Mouse (Mus musculus) Patski (cell line): ENCODE data around the gene Tns4. TPM values are rescaled to one million over a fixed set of nuclear protein-coding genes. Genes with fewer than 3 reads are reported as not detected.

Experiments
- ATAC-seq: fragments of 100-300 bp; one replicate; pipeline ENCODE4 v1.8.0; 2021
- CTCF ChIA-PET: fragments of 350-600 bp; sonication (Branson Sonifier 250); formaldehyde crosslinking; loops from one replicate; lab custom pipeline; 2022; ENCODE audit warnings: inconsistent platforms; lab: Charles Lee
- POLR2A ChIA-PET: fragments of 350-600 bp; sonication (Branson Sonifier 250); formaldehyde crosslinking; loops from one replicate; lab custom pipeline; 2022; ENCODE audit warnings: antibody characterized with exemption, inconsistent platforms; lab: Charles Lee
- DNase-seq: peaks from one replicate; pipeline ENCODE4 v3.0.0-alpha.2; 2011; ENCODE audit warnings: low read depth, low spot score
- H3K27me3 ChIP-seq: fragments of 371-371 bp; one replicate; pipeline ENCODE4 v1.5.1; 2021
- CTCF ChIP-seq: fragments of 100-300 bp; IDR thresholded peaks from one replicate; pipeline ENCODE4 v1.5.1; 2021
- in situ Hi-C: fragments of 300-500 bp; cut with MboI; formaldehyde crosslinking; loops from 3 replicates; pipeline ENCODE4 v1.11.1; 2018; ENCODE audit warnings: low pct_unique_long_range_greater_than_20kb, mixed read lengths
- polyA plus RNA-seq: library from polyadenylated mRNA; unstranded; gene quantifications from one replicate; pipeline ENCODE4 v1.2.3, GENCODE M21; 2021

The Tns4 gene
- polyA plus RNA-seq, 1 experiment from 2014 or later = not detected

- in situ Hi-C loops = loop anchor here (10.0 kb wide), 1 partner anchor 203 kb away; no protein-coding TSS in a partner anchor
- DNase-seq (no peak), ATAC-seq (no peak)
- POLR2A ChIA-PET = no interaction called here
- TF ChIP-seq CTCF = no peak
- CTCF ChIA-PET = interaction anchor here (1.1 kb wide), 1 partner anchor 72 kb away, joined by 3 read pairs; no protein-coding TSS in a partner anchor
- H3K27me3 ChIP-seq = peaks cover 9% of the 10 kb centered on the region
Measured at GRCm38 (mm10) chr11:99117907-99118306, 28.8 kb upstream of the Tns4 start.

DNA sequence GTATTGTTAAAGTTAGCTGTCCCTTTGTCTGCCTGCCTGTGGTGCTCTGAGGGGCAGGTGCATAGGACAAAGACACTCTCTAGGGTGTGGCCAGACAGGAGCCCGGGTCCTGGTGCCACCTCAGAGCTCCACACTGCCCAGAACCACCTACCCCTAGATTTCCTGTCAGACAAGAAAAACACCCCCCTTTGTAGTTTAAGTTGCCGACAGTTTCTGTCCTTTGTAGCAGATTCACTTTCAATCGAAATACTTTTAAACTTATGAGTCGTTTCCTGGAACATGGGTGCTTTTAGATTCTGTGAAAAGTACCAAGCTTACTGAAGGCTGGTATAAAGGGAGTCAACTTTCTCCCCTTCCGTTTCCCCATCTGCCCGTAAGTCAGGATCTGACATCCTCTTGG is 26.8 kb upstream of the Tns4 start:
- ATAC-seq (no peak), DNase-seq (no peak)
- ChIA-PET POLR2A (no interaction called here), CTCF (interaction anchor here (2.6 kb wide), 1 partner anchor 50 kb away, joined by 7 read pairs; no protein-coding TSS in a partner anchor)
- H3K27me3 ChIP-seq = peaks cover 9% of the 10 kb centered on the region
- in situ Hi-C loops = loop anchor here (10.0 kb wide), 1 partner anchor 201 kb away; no protein-coding TSS in a partner anchor
- no peak for TF ChIP-seq CTCF

GRCm38 (mm10) chr11:99113111-99113510 is 24.0 kb upstream of the Tns4 start:
- DNase-seq (no peak), ATAC-seq (no peak)
- POLR2A ChIA-PET = no interaction called here
- peaks cover 9% of the 10 kb centered on the region for H3K27me3 ChIP-seq
- no peak for TF ChIP-seq CTCF
- CTCF ChIA-PET = interaction anchor here (1.2 kb wide), 1 partner anchor 45 kb away, joined by 3 read pairs; no protein-coding TSS in a partner anchor
- in situ Hi-C loops = loop anchor here (5.0 to 10.0 kb wide), 2 partner anchors 66 to 198 kb away; no protein-coding TSS in a partner anchor

DNA sequence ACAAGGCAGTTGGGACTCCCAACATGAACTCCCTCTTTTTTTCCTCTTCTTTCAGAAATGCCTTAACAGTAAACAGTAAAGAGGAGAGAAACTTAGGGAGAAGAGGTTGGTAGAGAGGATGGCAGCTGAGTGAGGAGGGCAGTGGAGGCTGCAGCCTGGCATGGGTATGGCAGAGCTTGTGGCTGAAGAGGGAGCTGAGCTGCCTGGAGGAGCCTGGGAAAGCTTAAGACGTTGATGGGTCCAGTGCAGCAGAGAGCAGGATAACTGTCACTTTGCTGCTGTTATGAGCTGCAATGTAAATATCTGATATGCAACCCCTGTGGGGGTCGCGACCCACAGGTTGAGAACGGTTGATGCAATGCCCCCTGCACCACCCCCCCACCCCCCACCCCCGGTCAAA is 23.6 kb upstream of the Tns4 start:
- POLR2A ChIA-PET = no interaction called here
- H3K27me3 ChIP-seq = peaks cover 9% of the 10 kb centered on the region
- CTCF ChIA-PET = interaction anchor here (1.2 kb wide), 1 partner anchor 44 kb away, joined by 3 read pairs; no protein-coding TSS in a partner anchor
- no peak for ATAC-seq
- no peak for DNase-seq
- TF ChIP-seq CTCF = no peak
- in situ Hi-C loops = loop anchor here (5.0 to 10.0 kb wide), 2 partner anchors 65 to 198 kb away; no protein-coding TSS in a partner anchor

DNA sequence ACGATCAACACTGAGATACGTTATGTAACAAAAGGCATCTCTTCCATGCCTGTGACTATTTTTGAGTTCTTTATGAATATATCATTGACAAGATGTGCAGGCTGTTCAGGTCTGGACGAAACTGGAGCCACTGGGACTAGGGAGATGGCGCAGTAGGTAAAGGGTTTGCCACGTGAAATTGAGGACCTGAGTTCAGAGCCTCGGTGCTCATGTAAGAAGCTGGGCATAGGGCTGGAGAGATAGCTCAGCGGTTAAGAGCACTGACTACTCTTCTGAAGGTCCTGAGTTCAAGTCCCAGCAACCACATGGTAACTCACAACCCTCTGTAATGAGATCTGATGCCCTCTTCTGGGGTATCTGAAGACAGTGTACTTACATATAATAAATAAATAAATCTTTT is 22.5 kb upstream of the Tns4 start:
- ATAC-seq (no peak), DNase-seq (no peak)
- in situ Hi-C loops = loop anchor here (5.0 to 10.0 kb wide), 2 partner anchors 64 to 197 kb away; no protein-coding TSS in a partner anchor
- TF ChIP-seq CTCF = no peak
- ChIA-PET POLR2A (no interaction called here), CTCF (no interaction called here)
- H3K27me3 ChIP-seq = peaks cover 9% of the 10 kb centered on the region

GRCm38 (mm10) chr11:99111155-99111554 is 22.0 kb upstream of the Tns4 start:
- ChIA-PET CTCF (no interaction called here), POLR2A (no interaction called here)
- no peak for ATAC-seq
- in situ Hi-C loops = loop anchor here (5.0 to 10.0 kb wide), 2 partner anchors 64 to 196 kb away; no protein-coding TSS in a partner anchor
- no peak for TF ChIP-seq CTCF
- H3K27me3 ChIP-seq = peaks cover 9% of the 10 kb centered on the region
- DNase-seq = no peak

DNA sequence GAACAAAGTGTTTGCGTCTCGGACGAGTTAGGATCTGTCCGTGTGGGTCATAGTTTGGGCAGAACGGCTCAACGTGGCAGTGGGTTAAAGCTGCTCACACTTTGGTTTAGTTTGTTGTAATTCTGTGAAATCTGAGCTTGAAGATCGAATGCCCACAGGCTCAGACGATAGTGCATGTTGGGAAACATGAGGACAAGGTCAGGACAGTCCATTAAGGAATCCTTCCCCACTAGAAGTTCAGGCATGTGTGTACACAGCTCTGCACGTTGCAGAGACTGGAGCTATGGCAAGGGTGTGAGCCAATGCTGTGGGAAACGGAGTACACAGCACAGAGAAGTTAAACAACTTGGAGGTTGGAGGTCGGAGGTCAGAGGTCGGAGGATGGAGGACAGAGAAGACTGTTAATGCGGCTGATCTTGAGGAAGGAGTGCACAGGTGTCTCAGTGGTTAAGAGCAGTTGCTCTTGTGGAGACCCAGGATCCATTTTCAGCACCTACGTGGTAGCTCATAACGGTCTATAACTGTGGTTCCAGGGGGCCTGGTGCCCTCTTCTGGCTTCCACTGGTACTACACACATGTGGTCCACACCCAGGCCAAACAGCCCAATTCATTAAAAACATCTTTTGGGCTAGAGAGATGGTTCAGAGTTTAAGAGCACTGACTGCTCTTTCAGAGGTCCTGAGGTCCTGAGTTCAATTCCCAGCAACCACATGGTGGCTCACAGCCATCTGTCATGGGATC is 21.4 kb upstream of the Tns4 start:
- CTCF ChIA-PET = interaction anchor here (1.4 kb wide), 1 partner anchor 45 kb away, joined by 5 read pairs; no protein-coding TSS in a partner anchor
- in situ Hi-C loops = loop anchor here (5.0 to 10.0 kb wide), 2 partner anchors 63 to 196 kb away; no protein-coding TSS in a partner anchor

DNA sequence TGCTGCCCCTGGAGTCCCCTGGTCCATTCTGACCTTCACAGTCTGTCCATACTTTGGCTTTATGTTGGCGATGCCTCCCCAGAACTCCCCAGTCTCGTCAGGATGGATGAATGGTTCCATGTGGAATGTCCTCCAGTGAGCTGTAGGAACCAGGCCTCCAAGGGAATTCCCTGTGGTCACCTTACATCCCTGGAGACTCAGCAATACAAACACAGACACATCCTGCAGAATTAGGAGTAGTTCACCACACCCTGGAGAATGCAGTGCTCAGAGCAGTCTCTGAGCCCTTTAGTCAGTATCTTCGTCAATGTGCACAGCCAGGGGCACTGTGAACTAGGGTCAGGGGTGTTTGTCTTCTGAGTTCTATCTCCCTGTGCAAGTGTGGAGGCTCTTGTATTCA is 19.2 kb upstream of the Tns4 start:
- no peak for DNase-seq
- no peak for TF ChIP-seq CTCF
- no peaks in the 10 kb centered on the region for H3K27me3 ChIP-seq
- ChIA-PET CTCF (interaction anchor here (1.1 kb wide), 1 partner anchor 12 kb away, joined by 3 read pairs; no protein-coding TSS in a partner anchor), POLR2A (no interaction called here)
- in situ Hi-C loops = no loop called here
- no peak for ATAC-seq

More for the DNA sequence above, 21.4 kb upstream of the Tns4 start:
- TF ChIP-seq CTCF = no peak
- peaks cover 6% of the 10 kb centered on the region for H3K27me3 ChIP-seq
- ATAC-seq = no peak
- POLR2A ChIA-PET = no interaction called here
- DNase-seq = no peak

GRCm38 (mm10) chr11:99105981-99106726 is 17.0 kb upstream of the Tns4 start:
- DNase-seq = no peak

More at GRCm38 (mm10) chr11:99105981-99106726, 17.0 kb upstream of the Tns4 start:
- no peak for ATAC-seq
- TF ChIP-seq CTCF = no peak
- in situ Hi-C loops = no loop called here
- POLR2A ChIA-PET = no interaction called here
- CTCF ChIA-PET = interaction anchor here (1.0 to 2.0 kb wide), 3 partner anchors 10 to 60 kb away, joined by 3 to 5 read pairs (median 4); no protein-coding TSS in a partner anchor
- H3K27me3 ChIP-seq = no peaks in the 10 kb centered on the region
